Mouse (Mus musculus): ENCODE data around the gene Bckdha.
A peak's percentile ranks its signal among the peaks of the same experiment; 100 is the strongest.

- no peak for TF ChIP-seq CHD2 (IDR thresholded peaks at IDR 0.05; ENCODE audit: low read depth, low read length)
- no peak for TF ChIP-seq HCFC1 (IDR thresholded peaks at IDR 0.05; ENCODE audit: borderline replicate concordance, insufficient read depth, low read length)
- TF ChIP-seq MAFK (IDR thresholded peaks at IDR 0.05; ENCODE audit: insufficient read depth, low read depth, low read length) = no peak
- no peak for TF ChIP-seq ZC3H11A (IDR thresholded peaks at IDR 0.05; ENCODE audit: borderline replicate concordance, low read depth, low read length)
- TF ChIP-seq ZNF384 (IDR thresholded peaks at IDR 0.05; ENCODE audit: low read depth, low read length) = peak; percentile 90
These were observed 11.3 kb upstream of the Bckdha start for GRCm38 (mm10) chr7:25670096-25670495.
